Mouse (Mus musculus) fibroblast of lung, adult 2 months (primary cell): ENCODE data around the gene Tepsin.

Experiments
- DNase-seq: peaks from one replicate; pipeline ENCODE4 v3.0.0-alpha.2; 2011; ENCODE audit warnings: low read depth

Gene Tepsin

GRCm38 (mm10) chr11:120064006-120064667 is 34.4 kb downstream of the Tepsin start:
- DNase-seq = no peak

- DNase-seq = no peak
These were observed 35.2 kb downstream of the Tepsin start for GRCm38 (mm10) chr11:120063326-120063725.

GRCm38 (mm10) chr11:120060634-120061033 is 37.9 kb downstream of the Tepsin start:
- DNase-seq = no peak

- no peak for DNase-seq
These were observed 42.4 kb downstream of the Tepsin start for GRCm38 (mm10) chr11:120055953-120056732.

GRCm38 (mm10) chr11:120053846-120054245 is 44.7 kb downstream of the Tepsin start:
- DNase-seq = no peak

GRCm38 (mm10) chr11:120052274-120052673 is 46.3 kb downstream of the Tepsin start:
- no peak for DNase-seq

- no peak for DNase-seq
These were observed 47.3 kb downstream of the Tepsin start for GRCm38 (mm10) chr11:120051124-120051811.

GRCm38 (mm10) chr11:120049067-120049466 is 49.5 kb downstream of the Tepsin start:
- peak; percentile 28 for DNase-seq

- DNase-seq = no peak
These were observed 50.3 kb downstream of the Tepsin start for GRCm38 (mm10) chr11:120048252-120048556.

GRCm38 (mm10) chr11:120047531-120048251 is 50.8 kb downstream of the Tepsin start:
- no peak for DNase-seq

- DNase-seq = no peak
These were observed 51.9 kb downstream of the Tepsin start, which contains the start of gene Aatk for GRCm38 (mm10) chr11:120046553-120047191. Gene Aatk (minus strand): TSS chr11:120047167.

GRCm38 (mm10) chr11:120045839-120046552 is 52.5 kb downstream of the Tepsin start:
- no peak for DNase-seq

- no peak for DNase-seq
These were observed 53.2 kb downstream of the Tepsin start for GRCm38 (mm10) chr11:120045341-120045740.

- no peak for DNase-seq
These were observed 56.2 kb downstream of the Tepsin start for GRCm38 (mm10) chr11:120042141-120042838.

- DNase-seq = no peak
These were observed 57.1 kb downstream of the Tepsin start for GRCm38 (mm10) chr11:120041191-120042123.
